Mouse (Mus musculus) urinary bladder, adult 2 months (tissue): ENCODE results near the gene Ebf1. TPM values are rescaled to one million over a fixed set of nuclear protein-coding genes. Genes with fewer than 3 reads are reported as not detected.

Source experiments
- DNase-seq: peaks from one replicate; pipeline ENCODE4 v3.0.0; 2022; ENCODE audit warnings: low spot score
- polyA plus RNA-seq: library from polyadenylated mRNA; depleted of rRNA; stranded (reverse); fragments of >200 nt; gene quantifications from 2 replicates; pipeline ENCODE4 v1.2.3, GENCODE M21; 2012

Ebf1 gene
- polyA plus RNA-seq, 1 experiment: 9.6 TPM

DNA sequence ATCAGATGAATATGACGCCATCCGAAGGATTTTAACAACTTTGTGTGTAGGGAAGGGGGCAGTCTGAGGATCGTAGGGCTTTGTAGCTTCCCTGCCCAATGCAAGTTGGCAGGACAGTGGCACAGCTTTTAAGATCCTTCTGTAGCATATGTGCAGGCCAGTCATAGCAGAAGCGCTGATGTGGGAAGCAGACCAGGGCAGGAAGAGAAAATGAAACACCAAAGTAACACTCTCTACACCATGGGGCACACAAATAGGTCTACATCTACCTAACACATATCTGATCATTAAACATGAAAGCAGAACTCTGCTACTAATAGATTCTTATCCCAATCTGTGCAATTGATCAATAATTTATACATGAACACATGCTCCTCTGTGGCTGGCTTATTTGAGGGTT, 277.7 kb downstream of the Ebf1 start:
- DNase-seq: no peak

DNA sequence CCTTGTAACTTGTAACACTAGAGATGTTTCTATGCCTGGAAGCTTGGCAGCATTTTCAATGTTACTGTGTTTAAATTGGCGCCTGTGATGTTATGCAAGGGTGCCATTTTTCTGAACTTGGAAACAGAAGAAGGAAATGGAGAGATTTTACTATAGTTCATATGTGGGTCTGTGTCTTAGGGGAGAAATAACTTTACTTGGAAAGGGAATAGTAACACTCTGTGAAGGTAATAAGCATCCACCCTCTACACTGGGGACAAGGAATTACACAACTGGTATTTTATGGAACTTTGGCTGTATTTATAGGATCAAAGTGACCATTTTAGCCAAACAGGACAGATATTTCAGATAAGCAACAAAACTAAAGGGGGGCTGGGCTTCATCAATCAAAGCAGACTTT, 278.8 kb downstream of the Ebf1 start:
- no peak for DNase-seq

DNA sequence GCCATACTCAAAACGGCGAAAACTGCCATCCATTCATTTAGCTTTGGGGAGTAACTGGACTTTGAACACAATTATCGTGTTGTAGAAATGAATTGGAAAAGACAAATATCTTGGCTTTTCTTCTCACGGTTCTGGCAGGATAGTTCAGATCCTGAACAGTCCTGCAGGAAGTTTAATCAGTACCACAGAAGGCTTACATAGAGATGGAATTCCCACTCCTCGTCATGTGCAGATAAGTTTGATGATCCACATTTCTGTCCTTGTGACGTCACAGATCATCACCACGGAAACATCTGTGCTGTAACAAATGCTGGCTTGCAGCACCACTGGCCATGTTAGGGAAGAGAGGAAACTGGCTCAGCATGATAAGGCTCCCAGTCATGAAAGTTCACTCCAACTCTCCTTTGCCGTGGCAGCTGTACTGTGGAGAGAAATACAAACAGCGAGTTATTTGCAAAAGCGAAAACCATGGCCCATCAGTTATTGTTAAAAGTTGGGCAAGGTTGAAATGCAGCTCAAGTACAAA, 280.1 kb downstream of the Ebf1 start:
- no peak for DNase-seq

DNA sequence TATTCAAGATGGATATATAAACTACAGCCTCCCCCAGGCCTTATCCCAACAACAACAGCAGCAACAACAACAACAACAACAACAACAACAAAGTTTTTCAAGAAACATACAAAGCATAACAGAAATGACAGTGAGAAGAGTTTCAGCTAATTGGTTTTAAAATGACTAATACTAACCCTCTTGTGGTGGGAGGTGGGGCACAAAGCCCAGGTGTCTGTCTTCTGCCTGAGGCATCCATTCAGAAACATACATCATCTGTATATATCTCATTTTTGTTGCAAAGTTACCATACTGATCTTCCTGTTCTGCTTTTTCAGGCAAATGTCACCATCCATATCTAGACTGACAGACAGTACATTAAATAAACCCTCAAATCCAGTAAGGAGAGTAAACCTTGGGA, 282.4 kb downstream of the Ebf1 start:
- DNase-seq: no peak

DNA sequence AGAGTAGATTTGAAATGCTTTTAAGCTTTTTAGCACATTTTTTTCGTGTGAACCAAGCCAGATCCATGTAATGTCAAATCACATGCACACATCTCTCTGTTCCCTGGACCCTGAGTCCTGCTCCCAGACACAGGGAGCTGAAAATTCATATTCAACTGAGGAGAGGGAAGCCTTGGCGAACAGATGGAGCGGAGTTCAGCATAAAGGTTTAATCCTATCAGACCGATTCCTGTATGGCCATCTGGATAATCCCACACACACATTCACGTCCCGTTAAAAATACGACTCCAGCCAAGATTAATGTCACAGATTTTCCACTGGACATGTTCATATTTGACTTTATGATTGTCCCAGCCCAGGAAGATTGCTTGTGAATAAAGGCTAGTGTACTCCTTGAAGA, 282.8 kb downstream of the Ebf1 start:
- no peak for DNase-seq

DNA sequence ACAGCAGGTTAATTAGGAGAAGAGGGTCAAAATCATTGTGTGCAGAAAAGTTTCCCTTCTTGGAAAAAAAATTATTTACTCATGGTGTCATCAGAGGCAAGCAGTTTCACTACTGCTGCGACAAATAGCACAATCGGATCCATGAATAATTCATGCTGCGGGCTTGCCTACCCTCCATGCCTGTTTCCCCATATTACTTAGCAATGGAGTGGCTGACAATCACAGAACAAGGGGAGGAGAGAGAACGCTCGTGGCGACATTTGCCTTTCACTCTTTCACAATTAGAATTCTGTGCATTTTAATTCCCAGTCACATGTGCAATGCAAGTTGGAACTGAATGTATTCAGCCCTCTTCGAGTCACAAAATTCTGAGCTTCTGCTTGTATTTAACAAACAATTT, 283.4 kb downstream of the Ebf1 start:
- no peak for DNase-seq

DNA sequence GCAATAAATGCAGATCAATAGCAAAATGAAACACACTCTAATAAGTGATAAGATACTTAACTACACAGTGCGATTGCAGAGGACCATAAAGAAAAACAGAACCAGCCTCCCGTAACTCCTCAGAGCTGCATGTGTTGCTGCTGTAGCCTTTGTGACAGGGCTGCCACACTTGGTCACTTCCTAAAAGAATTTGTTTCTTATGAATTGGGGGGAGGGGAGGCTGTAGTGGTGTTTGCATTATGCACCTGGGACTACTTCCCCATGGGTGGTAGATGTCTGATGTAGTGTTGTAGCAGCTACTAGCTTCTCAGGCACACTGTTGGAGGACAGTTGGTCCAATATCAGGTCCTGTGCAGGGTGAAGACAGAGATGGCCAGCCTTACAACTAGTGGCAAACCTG, 284.6 kb downstream of the Ebf1 start:
- DNase-seq: no peak

DNA sequence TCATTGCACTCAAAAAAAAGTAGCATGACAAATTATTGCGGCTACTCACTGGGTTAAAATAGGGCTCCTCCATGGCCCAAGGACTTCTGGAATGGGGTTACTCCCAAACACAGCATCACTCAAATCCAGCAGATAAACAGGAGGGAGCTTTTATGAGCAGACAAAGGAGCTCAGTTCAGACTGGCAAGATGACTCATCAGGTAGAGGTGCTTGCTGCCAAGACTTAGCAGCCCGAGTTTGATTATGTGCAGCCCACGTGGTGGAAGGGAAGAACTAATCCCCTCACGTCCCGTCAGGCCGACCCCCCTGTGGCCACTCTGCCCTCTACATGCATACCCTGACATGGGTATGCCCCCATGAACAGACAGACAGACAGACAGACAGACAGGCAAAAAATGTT, 285.0 kb downstream of the Ebf1 start:
- DNase-seq: no peak

DNA sequence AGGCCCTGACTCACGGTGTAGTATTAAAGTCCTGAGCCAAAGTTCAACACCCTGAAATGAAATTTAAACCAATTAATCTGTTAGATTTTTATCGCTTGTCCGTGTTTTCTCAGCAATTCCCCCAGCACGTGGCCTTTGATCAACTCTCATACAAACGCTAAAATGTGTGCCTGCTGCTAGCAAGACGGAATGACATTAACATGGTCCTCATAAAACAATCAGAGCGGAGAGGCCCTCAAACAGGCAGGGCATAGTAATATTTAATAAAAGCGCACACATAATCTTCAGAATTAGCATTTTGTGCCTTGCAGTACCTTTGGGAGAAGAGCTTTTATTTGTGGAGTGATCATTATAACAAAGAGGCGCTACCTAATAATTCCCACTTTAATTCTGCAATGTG, 287.0 kb downstream of the Ebf1 start:
- no peak for DNase-seq

DNA sequence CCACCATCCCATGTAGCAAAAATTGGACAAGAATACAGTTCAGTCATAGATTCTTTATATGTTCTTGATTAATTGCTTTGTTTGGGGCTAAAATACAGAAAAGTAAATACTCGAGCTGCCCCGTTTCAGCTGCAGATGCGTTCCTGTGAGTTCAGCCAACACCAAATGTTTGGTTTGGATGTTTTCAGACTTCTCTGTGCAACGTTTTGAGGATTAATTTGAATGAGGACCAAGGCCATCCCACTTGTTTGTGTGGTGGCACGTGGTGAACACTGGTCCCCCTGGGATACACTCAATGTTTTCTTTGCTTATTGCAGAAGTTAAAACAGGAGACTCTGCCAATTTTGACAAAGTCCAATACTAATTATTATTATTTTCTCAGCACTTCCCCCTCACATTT, 289.3 kb downstream of the Ebf1 start:
- no peak for DNase-seq

DNA sequence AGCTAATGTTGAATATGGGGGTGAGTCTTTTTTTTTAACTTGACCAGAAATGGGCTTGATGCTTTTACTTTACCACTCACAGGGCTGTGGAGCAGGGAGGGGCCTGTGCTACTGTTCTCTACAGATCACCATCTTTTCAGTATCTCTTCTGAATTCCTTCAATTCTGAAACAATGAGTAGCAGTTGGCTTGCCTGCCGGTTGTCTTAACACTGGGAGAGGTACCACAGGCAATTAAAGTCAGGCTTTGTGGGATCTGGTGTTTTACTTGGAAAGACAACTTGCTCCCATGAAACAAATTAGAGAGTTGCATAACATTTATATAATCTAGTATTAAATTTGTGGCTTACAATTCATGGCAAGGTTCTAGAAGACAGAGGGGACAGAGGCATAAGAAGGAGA, 294.6 kb downstream of the Ebf1 start:
- no peak for DNase-seq

DNA sequence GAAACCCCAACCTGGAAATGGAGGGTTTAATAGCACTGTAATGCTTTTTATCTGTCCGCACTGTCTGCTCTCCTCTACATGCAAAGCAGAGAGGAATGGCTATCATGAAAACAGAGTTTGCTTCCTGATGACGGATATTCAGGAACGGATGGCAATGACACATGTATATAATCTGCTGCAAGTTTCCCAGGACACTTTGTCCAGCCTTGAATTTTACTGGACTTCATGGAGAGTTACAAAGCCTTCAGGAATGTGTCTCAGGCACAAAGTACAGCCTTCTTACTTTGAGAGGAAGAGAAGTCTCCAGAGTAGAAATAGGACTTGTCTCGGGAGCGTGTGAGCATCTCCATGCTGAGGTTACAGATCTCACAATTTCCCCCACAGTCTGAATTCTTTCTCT, 296.7 kb downstream of the Ebf1 start:
- DNase-seq: no peak

DNA sequence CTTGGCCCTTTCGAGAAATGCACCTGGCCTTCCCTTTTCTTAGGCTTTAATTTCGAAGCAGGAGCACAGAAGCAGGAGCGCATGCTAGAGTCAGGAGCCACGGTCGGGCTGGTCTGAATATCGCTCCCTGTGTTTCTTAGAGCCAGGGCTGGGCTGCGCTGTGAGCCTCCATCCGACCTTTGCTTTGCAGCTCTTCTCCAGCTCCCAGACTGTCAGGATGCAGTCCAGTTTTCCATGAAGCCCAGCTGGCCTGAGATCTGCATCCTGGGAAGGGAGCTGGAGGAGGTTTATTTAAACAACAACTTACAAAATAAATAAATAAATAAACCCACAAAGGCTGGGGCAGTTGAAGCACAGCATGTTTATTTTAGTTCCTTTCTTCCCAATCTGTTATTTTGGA, 299.9 kb downstream of the Ebf1 start:
- no peak for DNase-seq

DNA sequence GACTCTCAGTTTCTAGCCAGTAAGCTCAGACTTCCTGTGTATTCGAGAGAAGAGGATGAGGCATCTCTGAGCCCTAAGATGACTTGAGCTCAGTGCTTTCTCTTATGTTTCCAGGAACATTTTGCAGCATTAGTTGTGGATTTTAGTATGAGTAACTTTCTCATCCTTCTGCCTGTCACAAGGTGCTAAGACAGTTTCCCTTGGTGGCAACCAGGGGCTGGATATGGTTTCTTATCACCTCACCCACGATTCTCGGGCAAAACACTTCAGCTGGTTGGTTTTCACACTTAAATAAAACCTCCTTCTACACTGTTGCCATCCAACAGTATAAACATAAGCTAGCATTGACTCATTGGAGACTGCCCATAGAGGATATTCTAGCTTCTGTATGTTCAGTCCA, 306.0 kb downstream of the Ebf1 start:
- DNase-seq: no peak

DNA sequence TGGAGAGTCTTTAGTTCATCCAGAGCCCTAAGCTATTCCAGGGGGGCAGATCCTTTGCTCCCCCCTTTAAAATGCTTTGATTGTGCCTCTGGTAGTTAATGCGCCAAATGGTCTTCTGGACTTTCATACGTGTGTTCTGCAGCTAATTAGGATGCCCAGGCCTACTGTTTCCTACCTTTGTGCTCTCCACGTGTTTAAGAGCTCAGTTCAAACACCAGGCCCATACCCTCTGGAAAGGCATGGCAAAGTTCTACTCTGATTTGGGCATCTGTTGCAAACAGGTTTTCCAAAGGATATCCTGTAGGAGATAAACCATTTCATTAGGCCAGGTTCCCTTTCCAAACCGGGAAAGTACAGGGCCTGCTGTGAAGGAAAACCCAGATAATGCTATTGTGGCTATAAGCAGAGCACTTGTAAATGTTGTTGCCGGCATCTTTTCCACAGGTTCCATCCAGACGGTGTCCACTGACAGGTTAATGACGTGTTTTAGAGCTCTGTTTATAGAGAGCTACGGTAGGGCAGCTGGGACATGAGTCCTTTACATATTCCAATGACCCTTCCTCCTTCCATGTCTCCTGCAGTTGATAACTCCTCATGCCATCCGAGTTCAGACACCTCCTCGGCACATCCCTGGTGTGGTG, 306.9 kb downstream of the Ebf1 start:
- DNase-seq: no peak

DNA sequence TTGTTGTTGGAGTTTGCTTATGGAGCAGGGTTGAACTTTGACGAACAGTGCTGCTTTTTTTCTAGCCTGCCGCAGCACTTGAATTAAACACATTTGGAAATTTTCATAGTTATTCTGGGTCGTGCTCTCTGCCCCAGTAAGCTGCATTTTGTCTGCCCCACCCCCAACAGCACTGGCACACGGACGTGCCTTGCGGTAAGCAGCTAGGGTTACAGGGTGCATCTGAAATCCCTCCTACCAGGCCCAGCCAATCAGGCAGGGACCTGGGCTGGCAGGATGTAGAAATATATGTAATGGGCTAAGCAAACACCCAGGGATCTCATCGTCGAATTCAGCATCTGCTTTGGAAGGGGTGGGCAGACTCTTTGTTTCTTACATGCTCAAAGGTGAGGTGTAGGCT, 307.8 kb downstream of the Ebf1 start:
- no peak for DNase-seq

DNA sequence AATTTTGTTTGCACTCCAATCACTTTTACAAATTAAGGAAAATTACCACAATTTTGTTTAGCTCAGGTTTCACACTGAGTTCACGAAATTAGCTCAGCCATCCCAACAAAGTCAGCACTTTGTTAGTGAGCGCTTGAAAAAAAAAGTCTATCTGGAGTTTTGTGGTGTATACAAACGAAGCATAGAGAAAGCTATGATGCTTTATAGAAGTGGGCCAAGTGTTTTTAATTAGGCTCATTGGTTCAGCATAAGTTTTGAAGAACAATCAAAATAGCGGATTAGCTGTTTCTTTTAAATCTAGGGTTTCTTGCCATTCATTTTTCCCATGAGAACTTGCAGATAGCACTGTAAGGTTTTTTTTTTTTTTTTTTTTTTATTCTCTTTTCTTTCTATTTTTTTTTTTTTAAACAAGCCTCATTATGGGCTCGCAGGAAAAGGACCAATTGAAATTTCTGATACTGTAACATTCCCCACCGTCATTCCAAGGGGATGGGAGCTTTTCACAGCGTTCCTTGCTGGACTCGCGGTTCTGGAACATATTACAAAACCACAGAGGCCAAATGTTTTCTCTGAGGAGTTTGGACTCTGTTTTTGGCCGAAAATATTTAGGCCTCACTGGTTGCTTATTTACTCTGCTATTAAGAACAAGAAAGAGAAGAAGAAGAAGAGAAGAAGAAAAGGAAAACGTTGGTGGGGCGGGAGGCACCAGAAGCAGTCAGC, 308.8 kb downstream of the Ebf1 start:
- no peak for DNase-seq

DNA sequence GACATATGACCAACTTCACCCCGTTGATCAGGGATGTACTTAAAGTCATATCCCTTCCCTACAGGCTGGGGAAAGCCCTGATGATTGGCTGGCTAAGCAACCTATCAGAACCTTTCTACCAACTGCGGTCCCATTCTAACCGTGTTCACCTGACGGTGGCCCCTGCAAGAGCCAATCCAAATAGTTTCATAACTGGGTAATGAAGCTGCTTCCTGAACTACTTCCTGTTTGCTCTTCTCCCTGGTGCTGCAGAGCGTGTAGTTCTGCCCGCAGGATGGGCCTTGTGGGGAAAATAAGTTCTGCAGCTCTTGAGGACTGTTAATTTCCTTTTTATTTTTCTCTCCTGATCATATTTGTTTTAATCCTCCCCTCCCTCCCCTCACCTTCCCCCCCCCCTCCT, 311.3 kb downstream of the Ebf1 start:
- no peak for DNase-seq

DNA sequence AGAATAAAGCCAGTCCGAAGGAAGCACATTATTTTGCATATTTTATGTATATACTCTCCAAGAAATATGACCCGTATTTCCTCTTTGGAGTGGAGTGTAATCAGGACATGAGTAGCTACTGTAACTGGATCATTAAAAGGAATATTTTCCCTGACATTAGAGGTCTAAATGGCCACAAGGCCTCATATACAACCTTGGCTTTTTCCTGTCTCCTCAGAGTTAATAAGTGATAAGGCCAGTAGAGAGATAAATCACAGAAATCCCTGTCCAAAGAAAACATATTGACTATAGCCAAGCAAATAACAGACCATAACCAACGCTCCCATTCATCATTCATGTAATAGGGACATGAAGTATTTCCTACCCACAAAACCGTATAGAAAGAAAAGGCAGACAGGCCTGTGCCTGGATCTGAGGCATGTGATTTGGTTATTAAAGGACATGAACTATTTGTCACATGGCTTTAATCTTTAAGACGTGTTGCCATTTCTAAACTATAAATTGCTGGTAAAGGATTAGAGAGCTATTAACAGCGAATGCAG, 315.9 kb downstream of the Ebf1 start:
- DNase-seq: no peak

DNA sequence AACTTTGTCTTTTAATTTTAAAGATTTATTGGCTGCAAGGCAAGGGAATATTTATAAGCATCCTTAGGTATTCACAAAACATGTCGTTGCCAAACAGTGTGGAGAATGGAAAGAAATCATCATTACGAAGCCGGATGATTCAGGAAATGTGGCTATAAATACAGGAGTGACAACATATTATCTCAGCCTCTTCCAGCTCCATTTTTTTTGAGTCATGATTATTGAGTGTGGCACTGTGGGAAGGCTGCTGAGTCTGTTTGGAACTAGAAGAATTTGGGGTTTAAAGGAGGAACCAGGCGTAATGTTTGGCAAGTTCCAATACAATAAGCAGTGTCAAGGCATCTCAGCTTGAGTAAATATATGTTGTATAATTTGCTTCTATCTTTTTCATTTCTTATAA, 326.7 kb downstream of the Ebf1 start:
- no peak for DNase-seq

DNA sequence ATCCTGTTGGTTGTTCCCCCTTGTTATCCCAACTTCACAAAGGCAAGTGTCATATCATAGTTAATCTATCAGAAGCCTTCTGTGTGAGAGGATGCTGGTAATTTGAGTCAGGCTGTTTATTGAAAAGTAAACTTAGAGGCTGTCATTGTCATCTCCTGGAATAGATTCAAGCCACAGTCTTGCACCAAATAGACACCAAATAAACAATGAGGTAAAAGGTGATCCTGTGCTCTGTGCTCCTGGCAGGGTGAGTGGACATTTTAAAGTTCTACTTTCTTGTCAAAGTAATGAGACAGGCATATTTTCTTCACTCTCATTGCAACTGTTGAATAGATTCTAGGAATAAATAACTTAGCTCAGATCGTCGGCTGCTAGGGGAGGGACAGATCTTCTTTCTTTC, 327.3 kb downstream of the Ebf1 start:
- no peak for DNase-seq

DNA sequence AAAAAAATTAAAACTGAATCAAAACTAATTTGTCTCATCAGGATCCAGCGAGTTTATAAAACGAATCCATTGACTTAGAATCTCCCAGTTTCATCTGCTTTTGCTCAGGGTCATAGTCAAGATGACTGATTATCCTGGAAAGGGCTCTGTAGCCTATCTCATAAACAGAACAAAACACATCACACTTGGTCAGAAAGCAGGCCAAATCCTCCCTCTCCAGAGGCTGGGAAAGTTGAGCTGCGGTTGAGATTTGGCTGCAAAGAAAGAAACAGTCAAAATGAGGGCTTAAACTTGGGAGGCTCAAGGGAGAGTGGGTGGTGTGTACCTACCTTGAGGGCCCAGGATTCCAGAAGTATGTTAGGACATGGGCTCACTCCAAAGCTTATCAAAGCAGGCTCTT, 329.5 kb downstream of the Ebf1 start:
- no peak for DNase-seq

DNA sequence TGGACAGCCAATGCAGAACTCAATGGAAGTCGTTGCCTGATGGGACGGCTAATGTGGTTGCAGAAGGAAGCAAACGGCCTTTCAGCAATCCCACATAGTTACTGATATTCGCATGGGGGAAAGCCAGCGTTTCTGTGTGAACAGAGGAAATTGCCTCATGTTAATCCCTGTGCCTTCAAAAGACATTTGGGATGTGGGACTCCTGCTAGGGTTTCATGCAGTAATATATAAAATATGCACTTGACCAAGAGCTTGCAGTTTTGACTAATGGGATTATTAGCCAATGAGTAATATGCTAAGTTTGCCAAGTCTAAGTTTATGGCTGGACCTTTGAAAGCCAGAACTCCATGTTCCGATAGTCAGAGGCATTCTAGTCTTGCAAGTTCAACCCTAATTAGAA, 331.4 kb downstream of the Ebf1 start:
- no peak for DNase-seq

DNA sequence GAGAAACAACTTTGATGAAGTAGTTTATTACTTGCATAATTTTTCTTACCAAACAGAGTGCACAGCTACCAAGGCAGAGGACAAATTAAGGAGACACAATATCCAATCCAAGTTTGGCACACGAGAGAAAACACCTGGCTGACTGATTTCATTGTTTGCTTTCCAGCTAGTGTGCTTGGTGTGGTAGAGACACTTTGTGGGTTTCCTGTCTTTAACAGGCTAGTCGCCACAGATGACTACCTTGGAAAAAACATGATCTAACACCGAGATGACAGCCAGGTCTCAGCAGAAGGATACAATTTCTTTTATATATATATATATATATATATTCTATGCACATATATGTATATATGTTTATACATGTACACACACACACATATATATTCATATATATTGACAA, 332.0 kb downstream of the Ebf1 start:
- no peak for DNase-seq
